Comparison of ENCODE assay signal across 15 mouse cellular contexts in the genomic region with DNA sequence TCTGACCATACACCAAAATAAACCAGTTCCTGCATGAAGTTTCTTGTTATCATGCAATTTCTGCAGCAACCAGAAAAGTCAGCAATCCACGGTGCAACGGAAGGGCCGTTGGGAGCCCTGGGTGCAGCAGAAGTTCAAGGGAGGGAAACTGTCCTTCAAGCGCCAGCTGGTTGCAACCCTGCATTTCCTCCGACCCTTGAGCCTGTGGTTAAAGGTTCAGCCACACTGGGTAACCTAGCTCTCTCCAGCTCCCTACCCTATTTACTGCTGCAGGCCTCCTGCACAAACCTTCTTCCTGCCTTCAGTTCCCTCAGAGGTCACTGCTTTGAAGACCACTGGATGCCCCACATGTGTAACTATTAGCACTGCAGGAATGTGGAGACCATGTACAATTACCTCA.
"Had no signal": no experiment of that assay in that cellular context is flagged by ENCODE, and none has a peak within 500 bp of the region (broad histone marks: within the 10 kb centered on the region; RNA-seq: fewer than 3 reads in every experiment).

No protein-coding gene starts in this region.

- H3K4me3 ChIP-seq: limb, embryonic 12.5 days; lung, embryonic 15.5 days; neural tube, embryonic 12.5 days; stomach, embryonic 15.5 days had no signal

- H3K36me3 ChIP-seq: limb, embryonic 12.5 days; lung, embryonic 15.5 days; neural tube, embryonic 12.5 days; stomach, embryonic 15.5 days had no signal

- DNase-seq: kidney, postnatal 14 days; layer of hippocampus, adult 9-11 months; layer of hippocampus, postnatal 36 days; lung, postnatal 14 days; midbrain, embryonic 14.5 days; right cerebral cortex, postnatal 4 days; spleen, adult 18-20 months; thymus, adult 2 months; thymus, postnatal 36 days had no signal

- H3K27ac ChIP-seq: limb, embryonic 12.5 days; lung, embryonic 15.5 days; macrophage; neural tube, embryonic 12.5 days; stomach, embryonic 15.5 days had no signal

- H3K9ac ChIP-seq: limb, embryonic 12.5 days; lung, embryonic 15.5 days; neural tube, embryonic 12.5 days; stomach, embryonic 15.5 days had no signal

- H3K4me1 ChIP-seq: limb, embryonic 12.5 days; neural tube, embryonic 12.5 days had no signal

- H3K9me3 ChIP-seq: limb, embryonic 12.5 days; lung, embryonic 15.5 days; neural tube, embryonic 12.5 days; stomach, embryonic 15.5 days had no signal

- H3K4me2 ChIP-seq: limb, embryonic 12.5 days; lung, embryonic 15.5 days; neural tube, embryonic 12.5 days; stomach, embryonic 15.5 days had no signal

- ATAC-seq: intestine, embryonic 16.5 days had no signal

- H3K27me3 ChIP-seq: limb, embryonic 12.5 days; lung, embryonic 15.5 days; neural tube, embryonic 12.5 days; stomach, embryonic 15.5 days had no signal
